Mouse (Mus musculus): ENCODE results near the gene Rtf1. TPM values are rescaled to one million over a fixed set of nuclear protein-coding genes. Genes with fewer than 3 reads are reported as not detected.
"Not testable (repeated sequence)": the region's sequence is repeated elsewhere in the genome, so short reads cannot be mapped to it uniquely, and the experiment has no call there.

Gene Rtf1
- 39.0 and 39.8 TPM in 2 replicates for polyA plus RNA-seq (2014; fragmentation: Nextera tagmentation; extraction: Ambion mirVana)

- Histone ChIP-seq H3K4me3 (ENCODE audit: low read depth, low read length) (peak within 1 kb of the TSS; percentile 99), H3K4me2 (replicated peaks; ENCODE audit: low read depth, low read length) (peak within 1 kb of the TSS; percentile 76), H3K36me3 (ENCODE audit: control insufficient read depth, insufficient read depth, low read length) (no peaks in the 10 kb centered on the region; the same call in 1 of the 2 replicates), H3K27me3 (ENCODE audit: control insufficient read depth, insufficient read depth, low read length) (no peaks in the 10 kb centered on the region), H3K9me3 (ENCODE audit: control insufficient read depth, low read depth, low read length) (no peaks in the 10 kb centered on the region), H3K9ac (replicated peaks; ENCODE audit: low read depth, low read length) (peak within 1 kb of the TSS; percentile 97), H3K4me1 (ENCODE audit: control insufficient read depth, insufficient read depth, low read length) (0 out of 2 replicates have a peak, but pooled peaks cover 3% of the 10 kb centered on the region), H3K27ac (ENCODE audit: low read length) (peak within 1 kb of the TSS; percentile 86)
- ATAC-seq (ENCODE audit: insufficient number of reproducible peaks, insufficient read depth, low FRiP score, low read depth) = peak; percentile 96
- under 1% methylated on average over 51 of the region's 58 CpGs for WGBS
These were observed at the start of gene Rtf1 for GRCm38 (mm10) chr2:119674525-119675214. Gene Rtf1, plus strand, starts transcription at chr2:119675068.

- H3K4me2 ChIP-seq (replicated peaks; ENCODE audit: low read depth, low read length) = no peak overlapping the region
- WGBS = 94% methylated on average over 1 of the region's 1 CpGs
- no peak for ATAC-seq (ENCODE audit: insufficient number of reproducible peaks, insufficient read depth, low FRiP score, low read depth)
- peaks cover 84% of the 10 kb centered on the region for H3K36me3 ChIP-seq (ENCODE audit: control insufficient read depth, insufficient read depth, low read length)
- no peaks in the 10 kb centered on the region for H3K4me1 ChIP-seq (ENCODE audit: control insufficient read depth, insufficient read depth, low read length)
- H3K27me3 ChIP-seq (ENCODE audit: control insufficient read depth, insufficient read depth, low read length) = no peaks in the 10 kb centered on the region
- no peaks in the 10 kb centered on the region for H3K9me3 ChIP-seq (ENCODE audit: control insufficient read depth, low read depth, low read length)
- no peak overlapping the region for H3K27ac ChIP-seq (ENCODE audit: low read length)
- H3K4me3 ChIP-seq (ENCODE audit: low read depth, low read length) = no peak overlapping the region
- no peak overlapping the region for H3K9ac ChIP-seq (replicated peaks; ENCODE audit: low read depth, low read length)
These were observed 38.1 kb upstream of the Rtf1 start for GRCm38 (mm10) chr2:119636781-119637180.

- H3K4me3 ChIP-seq (ENCODE audit: low read depth, low read length) = no peak overlapping the region
- no peak overlapping the region for H3K4me2 ChIP-seq (replicated peaks; ENCODE audit: low read depth, low read length)
- ATAC-seq (ENCODE audit: insufficient number of reproducible peaks, insufficient read depth, low FRiP score, low read depth) = no peak
- H3K36me3 ChIP-seq (ENCODE audit: control insufficient read depth, insufficient read depth, low read length) = peaks cover 78% of the 10 kb centered on the region
- H3K4me1 ChIP-seq (ENCODE audit: control insufficient read depth, insufficient read depth, low read length) = no peaks in the 10 kb centered on the region
- no peak overlapping the region for H3K9ac ChIP-seq (replicated peaks; ENCODE audit: low read depth, low read length)
- H3K27ac ChIP-seq (ENCODE audit: low read length) = no peak overlapping the region
- WGBS = 97% methylated on average over 5 of the region's 5 CpGs
- no peaks in the 10 kb centered on the region for H3K9me3 ChIP-seq (ENCODE audit: control insufficient read depth, low read depth, low read length)
- no peaks in the 10 kb centered on the region for H3K27me3 ChIP-seq (ENCODE audit: control insufficient read depth, insufficient read depth, low read length)
These were observed 33.5 kb upstream of the Rtf1 start for GRCm38 (mm10) chr2:119641214-119641912.

- no peak overlapping the region for H3K27ac ChIP-seq (ENCODE audit: low read length)
- H3K4me1 ChIP-seq (ENCODE audit: control insufficient read depth, insufficient read depth, low read length) = no peaks in the 10 kb centered on the region
- H3K9me3 ChIP-seq (ENCODE audit: control insufficient read depth, low read depth, low read length) = no peaks in the 10 kb centered on the region
- no peak for ATAC-seq (ENCODE audit: insufficient number of reproducible peaks, insufficient read depth, low FRiP score, low read depth)
- H3K4me2 ChIP-seq (replicated peaks; ENCODE audit: low read depth, low read length) = no peak overlapping the region
- no peak overlapping the region for H3K9ac ChIP-seq (replicated peaks; ENCODE audit: low read depth, low read length)
- no peak overlapping the region for H3K4me3 ChIP-seq (ENCODE audit: low read depth, low read length)
- H3K27me3 ChIP-seq (ENCODE audit: control insufficient read depth, insufficient read depth, low read length) = no peaks in the 10 kb centered on the region
- 89% methylated on average over 5 of the region's 5 CpGs for WGBS
- peaks cover 78% of the 10 kb centered on the region for H3K36me3 ChIP-seq (ENCODE audit: control insufficient read depth, insufficient read depth, low read length)
These were observed 30.6 kb upstream of the Rtf1 start for GRCm38 (mm10) chr2:119644254-119644653.

- H3K4me3 ChIP-seq (ENCODE audit: low read depth, low read length) = peak within 1 kb of the TSS; percentile 89
- H3K4me1 ChIP-seq (ENCODE audit: control insufficient read depth, insufficient read depth, low read length) = no peaks in the 10 kb centered on the region; the same call in none of the 2 replicates
- peak within 1 kb of the TSS; percentile 81 for H3K9ac ChIP-seq (replicated peaks; ENCODE audit: low read depth, low read length)
- H3K9me3 ChIP-seq (ENCODE audit: control insufficient read depth, low read depth, low read length) = no peaks in the 10 kb centered on the region
- no peak within 1 kb of the TSS; the same call in 1 of the 2 replicates for H3K27ac ChIP-seq (ENCODE audit: low read length)
- 0 out of 2 replicates have a peak, but pooled peaks cover 10% of the 10 kb centered on the region for H3K36me3 ChIP-seq (ENCODE audit: control insufficient read depth, insufficient read depth, low read length)
- H3K4me2 ChIP-seq (replicated peaks; ENCODE audit: low read depth, low read length) = peak within 1 kb of the TSS; percentile 71
- no peaks in the 10 kb centered on the region for H3K27me3 ChIP-seq (ENCODE audit: control insufficient read depth, insufficient read depth, low read length)
- 1% methylated on average over 44 of the region's 44 CpGs for WGBS
- peak; percentile 74; the same call in 1 of the 2 replicates for ATAC-seq (ENCODE audit: insufficient number of reproducible peaks, insufficient read depth, low FRiP score, low read depth)
These were observed 12.4 kb upstream of the Rtf1 start, which contains the start of gene Ndufaf1 for GRCm38 (mm10) chr2:119662220-119663182. Gene Ndufaf1, minus strand, starts transcription at chr2:119662827.

GRCm38 (mm10) chr2:119665744-119666143, 9.1 kb upstream of the Rtf1 start:
- H3K27ac ChIP-seq (ENCODE audit: low read length); ATAC-seq (ENCODE audit: insufficient number of reproducible peaks, insufficient read depth, low FRiP score, low read depth); H3K9me3 ChIP-seq (ENCODE audit: control insufficient read depth, low read depth, low read length); H3K4me2 ChIP-seq (replicated peaks; ENCODE audit: low read depth, low read length); H3K9ac ChIP-seq (replicated peaks; ENCODE audit: low read depth, low read length); H3K4me3 ChIP-seq (ENCODE audit: low read depth, low read length); H3K4me1 ChIP-seq (ENCODE audit: control insufficient read depth, insufficient read depth, low read length); H3K36me3 ChIP-seq (ENCODE audit: control insufficient read depth, insufficient read depth, low read length); H3K27me3 ChIP-seq (ENCODE audit: control insufficient read depth, insufficient read depth, low read length): not testable (repeated sequence)
- WGBS = 73% methylated on average over 19 of the region's 23 CpGs

GRCm38 (mm10) chr2:119669010-119669409, 5.9 kb upstream of the Rtf1 start:
- no peaks in the 10 kb centered on the region for H3K9me3 ChIP-seq (ENCODE audit: control insufficient read depth, low read depth, low read length)
- no peak overlapping the region for H3K9ac ChIP-seq (replicated peaks; ENCODE audit: low read depth, low read length)
- no peak overlapping the region for H3K4me3 ChIP-seq (ENCODE audit: low read depth, low read length)
- no peaks in the 10 kb centered on the region for H3K27me3 ChIP-seq (ENCODE audit: control insufficient read depth, insufficient read depth, low read length)
- no peaks in the 10 kb centered on the region for H3K36me3 ChIP-seq (ENCODE audit: control insufficient read depth, insufficient read depth, low read length)
- 17% methylated on average over 7 of the region's 7 CpGs for WGBS
- no peak overlapping the region for H3K4me2 ChIP-seq (replicated peaks; ENCODE audit: low read depth, low read length)
- no peak overlapping the region for H3K27ac ChIP-seq (ENCODE audit: low read length)
- H3K4me1 ChIP-seq (ENCODE audit: control insufficient read depth, insufficient read depth, low read length) = 0 out of 2 replicates have a peak, but pooled peaks cover under 1% of the 10 kb centered on the region
- no peak for ATAC-seq (ENCODE audit: insufficient number of reproducible peaks, insufficient read depth, low FRiP score, low read depth)

Measured in stomach, embryonic 14.5 days (tissue).